Mouse (Mus musculus) heart, embryonic 15.5 days (tissue): ENCODE results near the gene Lrrc3. TPM values are rescaled to one million over a fixed set of nuclear protein-coding genes. Genes with fewer than 3 reads are reported as not detected.
A peak's percentile ranks its signal among the peaks of the same experiment; 100 is the strongest.

Source experiments
- ATAC-seq: fragments of 200-750 bp; cut with Nextera tagmentation; replicated peaks from 2 replicates; pipeline ENCODE4 v1.8.0; 2017; ENCODE audit warnings: low read depth, moderate TSS enrichment; ENCODE audit not compliant: insufficient number of reproducible peaks, insufficient read depth, low FRiP score
- H3K27ac ChIP-seq: fragments of 300-500 bp; sonication (generic); 2 replicates; pipeline ENCODE4 v1.5.1; 2015; ENCODE audit warnings: mild to moderate bottlenecking, inconsistent platforms
- H3K27me3 ChIP-seq: fragments of 300-500 bp; sonication (generic); 2 replicates; pipeline ENCODE4 v1.6.1; 2015; ENCODE audit warnings: inconsistent platforms
- H3K36me3 ChIP-seq: fragments of 300-500 bp; sonication (generic); 2 replicates; pipeline ENCODE4 v1.6.1; 2015; ENCODE audit warnings: mild to moderate bottlenecking, inconsistent platforms
- H3K4me1 ChIP-seq: fragments of 300-500 bp; sonication (generic); replicated peaks from 2 replicates; pipeline ENCODE4 v1.6.1; 2015; ENCODE audit warnings: inconsistent platforms
- H3K4me2 ChIP-seq: fragments of 300-500 bp; sonication (generic); 2 replicates; pipeline ENCODE4 v1.6.1; 2015; ENCODE audit warnings: inconsistent platforms, mild to moderate bottlenecking, moderate library complexity
- H3K4me3 ChIP-seq: fragments of 300-500 bp; sonication (generic); 2 replicates; pipeline ENCODE4 v1.5.1; 2015; ENCODE audit warnings: mild to moderate bottlenecking, inconsistent platforms
- H3K9ac ChIP-seq: fragments of 300-500 bp; sonication (generic); 2 replicates; pipeline ENCODE4 v1.6.1; 2015; ENCODE audit warnings: mild to moderate bottlenecking, inconsistent platforms
- H3K9me3 ChIP-seq: fragments of 300-500 bp; sonication (generic); replicated peaks from 2 replicates; pipeline ENCODE4 v1.6.1; 2016; ENCODE audit warnings: inconsistent platforms
- WGBS: fragments of 180-500 bp; shearing (Covaris S2); methylation state at CpG from one replicate; pipeline ENCODE4 v1.1.7; 2015; ENCODE audit warnings: mixed read lengths; 5-methylcytosine and 5-hydroxymethylcytosine counted together
- polyA plus RNA-seq: library from polyadenylated mRNA; unstranded; fragments of >200 nt; fragmentation: Nextera tagmentation; extraction: Ambion mirVana; gene quantifications from 2 replicates; pipeline ENCODE4 v1.2.1, GENCODE M21; 2015

Gene Lrrc3
- polyA plus RNA-seq, 1 experiment from 2014 or later: 1.1 TPM

- H3K4me1 ChIP-seq: no peaks in the 10 kb centered on the region
- no peaks in the 10 kb centered on the region for H3K36me3 ChIP-seq
- no peak for ATAC-seq
- H3K9ac ChIP-seq: no peak overlapping the region
- H3K27me3 ChIP-seq: peaks cover 11% of the 10 kb centered on the region; the same call in 1 of the 2 replicates
- no peaks in the 10 kb centered on the region for H3K9me3 ChIP-seq
- no peak overlapping the region for H3K27ac ChIP-seq
- H3K4me2 ChIP-seq: peak overlapping the region; percentile 33; the same call in 1 of the 2 replicates
- peak overlapping the region; percentile 13; the same call in 1 of the 2 replicates for H3K4me3 ChIP-seq
- 24% methylated on average over 11 of the region's 11 CpGs for WGBS
Observed at GRCm38 (mm10) chr10:77864762-77865143, 37.6 kb downstream of the Lrrc3 start.

- no peak overlapping the region for H3K27ac ChIP-seq
- peak; percentile 74 for ATAC-seq
- no peaks in the 10 kb centered on the region for H3K36me3 ChIP-seq
- 28% methylated on average over 14 of the region's 14 CpGs for WGBS
- H3K9ac ChIP-seq: no peak overlapping the region
- no peaks in the 10 kb centered on the region for H3K9me3 ChIP-seq
- peak overlapping the region; percentile 33; the same call in 1 of the 2 replicates for H3K4me2 ChIP-seq
- H3K4me1 ChIP-seq: no peaks in the 10 kb centered on the region
- H3K4me3 ChIP-seq: peak overlapping the region; percentile 13; the same call in 1 of the 2 replicates
- H3K27me3 ChIP-seq: peaks cover 11% of the 10 kb centered on the region; the same call in 1 of the 2 replicates
Observed at GRCm38 (mm10) chr10:77864067-77864761, 38.1 kb downstream of the Lrrc3 start.

DNA sequence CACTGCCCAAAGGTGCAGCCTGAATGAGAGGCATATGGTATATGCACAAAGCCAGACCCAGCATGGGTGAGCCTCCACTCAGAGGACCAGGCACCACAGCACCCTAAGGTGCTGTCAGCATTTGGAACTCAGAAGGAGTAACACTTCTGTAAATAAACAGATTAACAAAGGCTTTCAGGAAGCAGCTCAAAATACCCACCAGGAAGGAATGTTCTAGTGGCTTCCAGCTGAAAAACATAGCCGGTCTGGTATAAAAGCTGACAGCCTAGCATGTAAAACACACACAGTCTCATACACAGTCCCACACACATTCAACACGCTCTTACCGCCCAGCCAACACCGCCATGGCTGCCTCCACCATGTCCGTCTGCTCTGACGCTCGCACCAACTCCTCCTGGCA, 40.7 kb downstream of the Lrrc3 start, which contains the start of gene Gm3285:
Gene Gm3285 (plus strand): TSS at position 301 of the 400 bp plus-strand sequence.
- no peak within 1 kb of the TSS for H3K4me2 ChIP-seq
- no peak within 1 kb of the TSS for H3K4me3 ChIP-seq
- no peak within 1 kb of the TSS for H3K9ac ChIP-seq
- H3K27ac ChIP-seq: no peak within 1 kb of the TSS
- ATAC-seq: no peak
- H3K4me1 ChIP-seq: no peaks in the 10 kb centered on the region
- peaks cover 7% of the 10 kb centered on the region; the same call in 1 of the 2 replicates for H3K27me3 ChIP-seq
- H3K9me3 ChIP-seq: no peaks in the 10 kb centered on the region
- H3K36me3 ChIP-seq: no peaks in the 10 kb centered on the region
- WGBS: 35% methylated on average over 7 of the region's 7 CpGs

DNA sequence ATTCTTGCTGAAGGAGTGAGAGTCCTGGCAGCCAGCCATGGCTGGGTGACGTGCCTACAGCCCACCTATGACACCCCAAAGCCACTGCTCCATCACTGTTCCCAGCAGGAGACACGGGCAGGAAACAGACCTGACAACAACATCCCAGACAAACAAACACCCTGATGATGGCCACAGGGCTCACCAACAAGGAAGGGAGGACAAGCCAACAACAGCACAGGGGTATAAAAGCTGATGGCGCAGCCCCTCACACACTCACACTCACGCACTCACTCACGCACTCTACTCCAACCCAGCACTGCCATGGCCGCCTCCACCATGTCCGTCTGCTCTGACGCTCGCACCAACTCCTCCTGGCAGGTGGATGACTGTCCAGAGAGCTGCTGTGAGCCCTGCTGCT, 49.8 kb downstream of the Lrrc3 start, which contains the start of gene Gm10318:
Gene Gm10318 (plus strand): TSS at position 301 of the 400 bp plus-strand sequence.
- Histone ChIP-seq H3K9me3 (no peaks in the 10 kb centered on the region), H3K9ac (no peak within 1 kb of the TSS), H3K27me3 (0 out of 2 replicates have a peak, but pooled peaks cover 4% of the 10 kb centered on the region), H3K4me3 (no peak within 1 kb of the TSS), H3K36me3 (no peaks in the 10 kb centered on the region), H3K4me1 (no peaks in the 10 kb centered on the region), H3K27ac (no peak within 1 kb of the TSS), H3K4me2 (no peak within 1 kb of the TSS)
- WGBS: 55% methylated on average over 9 of the region's 9 CpGs
- ATAC-seq: no peak

Other genes starting within 250 kb of the Lrrc3 start
- gene Tspear, start 216.0 kb downstream of the Lrrc3 start, polyA plus RNA-seq: 0.42 TPM in 1 of 2 replicates, not detected in the other
- not detected in 2 replicates for gene Gm19402, start 211.8 kb downstream of the Lrrc3 start, polyA plus RNA-seq
- gene Gm9508, start 205.3 kb downstream of the Lrrc3 start, polyA plus RNA-seq: not detected in 2 replicates
- gene Gm10272, start 195.9 kb downstream of the Lrrc3 start, polyA plus RNA-seq: not detected in 2 replicates
- not detected in 2 replicates for gene Gm10024, start 191.1 kb downstream of the Lrrc3 start, polyA plus RNA-seq
- not detected in 2 replicates for gene Gm10142, start 186.7 kb downstream of the Lrrc3 start, polyA plus RNA-seq
- not detected in 2 replicates for gene Krtap12-1, start 181.9 kb downstream of the Lrrc3 start, polyA plus RNA-seq
- not detected in 2 replicates for gene Gm10100, start 176.1 kb downstream of the Lrrc3 start, polyA plus RNA-seq
- gene Gm18596, start 159.9 kb downstream of the Lrrc3 start, polyA plus RNA-seq: not detected in 2 replicates
- not detected in 2 replicates for gene Gm9736, start 151.2 kb downstream of the Lrrc3 start, polyA plus RNA-seq
- gene Gm3233, start 142.9 kb downstream of the Lrrc3 start, polyA plus RNA-seq: not detected in 2 replicates
- not detected in 2 replicates for gene Gm3238, start 131.2 kb downstream of the Lrrc3 start, polyA plus RNA-seq
- not detected in 2 replicates for gene Gm7138, start 125.6 kb downstream of the Lrrc3 start, polyA plus RNA-seq
- not detected in 2 replicates for gene Gm3250, start 120.0 kb downstream of the Lrrc3 start, polyA plus RNA-seq
- not detected in 2 replicates for gene Gm7137, start 114.3 kb downstream of the Lrrc3 start, polyA plus RNA-seq
- gene Gm9639, start 107.5 kb downstream of the Lrrc3 start, polyA plus RNA-seq: not detected in 2 replicates
- gene Gm19668, start 103.4 kb downstream of the Lrrc3 start, polyA plus RNA-seq: not detected in 2 replicates
- not detected in 2 replicates for gene Gm9507, start 90.7 kb downstream of the Lrrc3 start, polyA plus RNA-seq
- gene Gm2696, start 87.9 kb downstream of the Lrrc3 start, polyA plus RNA-seq: not detected in 2 replicates
- not detected in 2 replicates for gene Krtap10-4, start 75.4 kb downstream of the Lrrc3 start, polyA plus RNA-seq
- gene Krtap10-10, start 66.6 kb downstream of the Lrrc3 start, polyA plus RNA-seq: not detected in 2 replicates
- not detected in 2 replicates for gene Gm36176, start 55.7 kb downstream of the Lrrc3 start, polyA plus RNA-seq
- gene Gm10318, start 49.7 kb downstream of the Lrrc3 start, polyA plus RNA-seq: not detected in 2 replicates
- not detected in 2 replicates for gene Gm3285, start 40.6 kb downstream of the Lrrc3 start, polyA plus RNA-seq
- gene Trpm2, start 68.0 kb upstream of the Lrrc3 start, polyA plus RNA-seq: 0.34 and 2.5 TPM in 2 replicates
- 16.7 and 20.8 TPM in 2 replicates for gene 1810043G02Rik, start 76.0 kb upstream of the Lrrc3 start, polyA plus RNA-seq
- gene Pfkl, start 107.5 kb upstream of the Lrrc3 start, polyA plus RNA-seq: 167 and 185 TPM in 2 replicates
- not detected in 2 replicates for gene Dnmt3l, start 139.4 kb upstream of the Lrrc3 start, polyA plus RNA-seq
- gene Aire, start 141.1 kb upstream of the Lrrc3 start, polyA plus RNA-seq: 0.16 and 1.5 TPM in 2 replicates
- 1.5 and 2.9 TPM in 2 replicates for gene Icosl, start 166.8 kb upstream of the Lrrc3 start, polyA plus RNA-seq